24 mouse cellular contexts compared by ENCODE assay signal in the genomic region with DNA sequence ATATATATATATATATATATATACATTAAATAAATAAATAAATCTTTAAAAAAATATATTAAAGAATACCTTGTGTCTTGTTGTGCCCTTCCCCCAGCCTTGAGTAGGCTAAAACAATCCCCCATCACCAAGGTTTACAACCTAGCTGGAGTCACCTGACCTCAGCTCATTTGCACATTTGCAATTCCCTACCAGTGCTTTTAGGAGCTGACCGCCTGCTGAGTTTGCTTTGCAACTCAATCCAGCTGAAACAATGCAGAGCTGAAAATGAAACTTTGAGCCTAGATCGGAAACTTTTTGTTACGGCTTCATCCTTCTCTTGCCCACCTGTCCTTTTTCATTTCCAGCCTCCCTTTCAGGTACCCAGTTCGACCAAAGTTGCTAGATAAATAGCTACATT.
"Had no signal": no experiment of that assay in that cellular context is flagged by ENCODE, and none has a peak within 500 bp of the region (broad histone marks: within the 10 kb centered on the region; RNA-seq: fewer than 3 reads in every experiment).

No protein-coding gene starts in this region.

- H3K9ac ChIP-seq: heart, embryonic 13.5 days; heart, embryonic 15.5 days; hindbrain, embryonic 13.5 days; hindbrain, embryonic 15.5 days; limb, embryonic 13.5 days; limb, embryonic 15.5 days; liver, embryonic 12.5 days; liver, embryonic 14.5 days had no signal

- DNase-seq: gastrocnemius, postnatal 14 days; gastrocnemius, postnatal 36 days; heart, adult 11 months; heart, adult 2 months; heart, postnatal 14 days; heart, postnatal 36 days; kidney, adult 18-20 months; kidney, adult 8-10 months; kidney, postnatal 10 days; kidney, postnatal 25 days; layer of hippocampus, adult 9-11 months; layer of hippocampus, postnatal 36 days; left cerebral cortex, postnatal 4 days had no signal

- H3K27me3 ChIP-seq: heart, embryonic 13.5 days; heart, embryonic 15.5 days; hindbrain, embryonic 13.5 days; hindbrain, embryonic 15.5 days; limb, embryonic 13.5 days; limb, embryonic 15.5 days; liver, embryonic 12.5 days had no signal

- H3K9me3 ChIP-seq: heart, embryonic 13.5 days; heart, embryonic 15.5 days; hindbrain, embryonic 13.5 days; hindbrain, embryonic 15.5 days; limb, embryonic 13.5 days; limb, embryonic 15.5 days; liver, embryonic 12.5 days had no signal

- H3K27ac ChIP-seq: heart, adult 2 months; heart, embryonic 13.5 days; heart, embryonic 15.5 days; hindbrain, embryonic 13.5 days; hindbrain, embryonic 15.5 days; hindbrain, postnatal 0 days; limb, embryonic 13.5 days; limb, embryonic 15.5 days; liver, embryonic 12.5 days; liver, embryonic 14.5 days had no signal

- H3K4me2 ChIP-seq: heart, embryonic 11.5 days; heart, embryonic 13.5 days; heart, embryonic 15.5 days; hindbrain, embryonic 13.5 days; hindbrain, embryonic 15.5 days; limb, embryonic 13.5 days; limb, embryonic 15.5 days; liver, embryonic 12.5 days had no signal

- H3K36me3 ChIP-seq: heart, embryonic 13.5 days; heart, embryonic 15.5 days; hindbrain, embryonic 13.5 days; hindbrain, embryonic 15.5 days; limb, embryonic 13.5 days; limb, embryonic 15.5 days; liver, embryonic 12.5 days had no signal

- H3K4me3 ChIP-seq: heart, adult 2 months; heart, embryonic 13.5 days; heart, embryonic 15.5 days; hindbrain, embryonic 13.5 days; hindbrain, embryonic 15.5 days; limb, embryonic 13.5 days; limb, embryonic 15.5 days; liver, embryonic 12.5 days had no signal

- ATAC-seq: hindbrain, postnatal 0 days; intestine, embryonic 16.5 days had no signal

- H3K4me1 ChIP-seq: heart, embryonic 13.5 days; heart, embryonic 15.5 days; hindbrain, embryonic 13.5 days; hindbrain, embryonic 15.5 days; limb, embryonic 13.5 days; limb, embryonic 15.5 days had no signal
